In genomic region chr15:12431684-12432083, GRCm38 (mm10) we compare ENCODE assay signal across 11 mouse cellular contexts.
DNase-seq lines count a peak whose midpoint lies in the region; ATAC-seq and TF ChIP-seq lines count a peak whose summit lies in the region.
"Had no signal": no experiment of that assay in that cellular context is flagged by ENCODE, and none has a peak within 500 bp of the region (broad histone marks: within the 10 kb centered on the region; RNA-seq: fewer than 3 reads in every experiment).

No protein-coding gene starts in this region.

- H3K4me2 ChIP-seq in midbrain, embryonic 13.5 days (replicated peaks), result no peak overlapping the region
- no peak overlapping the region for H3K4me2 ChIP-seq in stomach, postnatal 0 days (replicated peaks; ENCODE audit: low read depth)
- H3K4me2 ChIP-seq in forebrain, embryonic 11.5 days (ENCODE audit: low read depth, low read length, severe bottlenecking), result no peak overlapping the region
- no peak overlapping the region for H3K4me2 ChIP-seq in hindbrain, embryonic 14.5 days (replicated peaks)
- H3K4me2 ChIP-seq: forebrain, embryonic 13.5 days; liver, embryonic 13.5 days had no signal

- no peaks in the 10 kb centered on the region for H3K9me3 ChIP-seq in midbrain, embryonic 10.5 days (replicated peaks)
- no peaks in the 10 kb centered on the region for H3K9me3 ChIP-seq in midbrain, embryonic 13.5 days
- H3K9me3 ChIP-seq in stomach, postnatal 0 days (ENCODE audit: control insufficient read depth, low read length), result no peaks in the 10 kb centered on the region
- H3K9me3 ChIP-seq in forebrain, embryonic 11.5 days (ENCODE audit: control insufficient read depth, low read length), result no peaks in the 10 kb centered on the region
- no peaks in the 10 kb centered on the region for H3K9me3 ChIP-seq in hindbrain, embryonic 14.5 days (ENCODE audit: control insufficient read depth, low read length)
- H3K9me3 ChIP-seq: forebrain, embryonic 13.5 days; liver, embryonic 13.5 days had no signal

- H3K4me3 ChIP-seq in midbrain, embryonic 10.5 days, result no peak overlapping the region
- no peak overlapping the region for H3K4me3 ChIP-seq in midbrain, embryonic 13.5 days (replicated peaks)
- no peak overlapping the region for H3K4me3 ChIP-seq in stomach, postnatal 0 days (ENCODE audit: low read depth, low read length)
- no peak overlapping the region for H3K4me3 ChIP-seq in forebrain, embryonic 11.5 days (ENCODE audit: low read depth, low read length)
- H3K4me3 ChIP-seq in hindbrain, embryonic 14.5 days (replicated peaks; ENCODE audit: low read length), result no peak overlapping the region
- H3K4me3 ChIP-seq: forebrain, embryonic 13.5 days; liver, embryonic 13.5 days had no signal

- no peak for TF ChIP-seq EP300 in stomach, postnatal 0 days (optimal IDR thresholded peaks at IDR 0.05)

- no peaks in the 10 kb centered on the region for H3K36me3 ChIP-seq in midbrain, embryonic 10.5 days
- no peaks in the 10 kb centered on the region for H3K36me3 ChIP-seq in midbrain, embryonic 13.5 days
- no peaks in the 10 kb centered on the region for H3K36me3 ChIP-seq in stomach, postnatal 0 days (ENCODE audit: control insufficient read depth, insufficient read depth, low read length)
- H3K36me3 ChIP-seq in forebrain, embryonic 11.5 days (ENCODE audit: control insufficient read depth, insufficient read depth, low read length), result no peaks in the 10 kb centered on the region
- no peaks in the 10 kb centered on the region for H3K36me3 ChIP-seq in hindbrain, embryonic 14.5 days (replicated peaks; ENCODE audit: control insufficient read depth, insufficient read depth)
- H3K36me3 ChIP-seq: liver, embryonic 13.5 days had no signal

- peak overlapping the region; percentile 59 for H3K27ac ChIP-seq in midbrain, embryonic 10.5 days (replicated peaks)
- no peak overlapping the region for H3K27ac ChIP-seq in midbrain, embryonic 13.5 days
- no peak overlapping the region; the same call in 1 of the 2 replicates for H3K27ac ChIP-seq in stomach, postnatal 0 days (replicated peaks)
- H3K27ac ChIP-seq in forebrain, embryonic 11.5 days (ENCODE audit: low read depth, low read length), result no peak overlapping the region
- no peak overlapping the region for H3K27ac ChIP-seq in hindbrain, embryonic 14.5 days
- H3K27ac ChIP-seq: forebrain, embryonic 13.5 days; liver, embryonic 13.5 days had no signal

- H3K9ac ChIP-seq in midbrain, embryonic 13.5 days (replicated peaks), result no peak overlapping the region
- H3K9ac ChIP-seq in stomach, postnatal 0 days (ENCODE audit: low read length), result no peak overlapping the region
- no peak overlapping the region for H3K9ac ChIP-seq in forebrain, embryonic 11.5 days (ENCODE audit: low read length)
- H3K9ac ChIP-seq in hindbrain, embryonic 14.5 days, result no peak overlapping the region
- H3K9ac ChIP-seq: forebrain, embryonic 13.5 days; liver, embryonic 13.5 days had no signal

- no peak for TF ChIP-seq CTCF in stomach, postnatal 0 days (IDR thresholded peaks at IDR 0.05; ENCODE audit: low read depth)

- WGBS in midbrain, embryonic 10.5 days, result 84% methylated on average over 7 of the region's 7 CpGs
- 84% methylated on average over 7 of the region's 7 CpGs for WGBS in midbrain, embryonic 13.5 days
- 26% methylated on average over 7 of the region's 7 CpGs for WGBS in stomach, postnatal 0 days
- 86% methylated on average over 7 of the region's 7 CpGs for WGBS in forebrain, embryonic 11.5 days
- WGBS in hindbrain, embryonic 14.5 days, result 86% methylated on average over 7 of the region's 7 CpGs

- peak; percentile 49 for DNase-seq in gastrocnemius, adult 18-20 months (ENCODE audit: low spot score)
- no peak for DNase-seq in gastrocnemius, postnatal 4 days (ENCODE audit: low spot score in 2 of 2)
- DNase-seq in midbrain, embryonic 10.5 days (ENCODE audit: low spot score), result no peak
- peak; percentile 37 to 49 for DNase-seq in gastrocnemius, adult 8-10 months (ENCODE audit: low spot score in 2 of 2)
- peak; percentile 29 for DNase-seq in stomach, postnatal 0 days (ENCODE audit: low spot score)
- DNase-seq in forebrain, embryonic 11.5 days (ENCODE audit: low spot score), result no peak
- no peak for DNase-seq in hindbrain, embryonic 14.5 days (ENCODE audit: low spot score)
- DNase-seq: B cell, adult 2 months; liver, embryonic 13.5 days had no signal

- no peak for ATAC-seq in midbrain, embryonic 13.5 days
- peak; percentile 67 for ATAC-seq in stomach, postnatal 0 days (ENCODE audit: low FRiP score, low TSS enrichment)
- ATAC-seq in forebrain, embryonic 11.5 days (replicated peaks; ENCODE audit: low FRiP score), result no peak
- ATAC-seq in hindbrain, embryonic 14.5 days (ENCODE audit: low FRiP score), result no peak
- ATAC-seq: forebrain, embryonic 13.5 days had no signal

- H3K27me3 ChIP-seq in midbrain, embryonic 10.5 days (ENCODE audit: low read depth, poor library complexity, severe bottlenecking), result no peaks in the 10 kb centered on the region
- H3K27me3 ChIP-seq in midbrain, embryonic 13.5 days, result no peaks in the 10 kb centered on the region
- H3K27me3 ChIP-seq in stomach, postnatal 0 days (ENCODE audit: control insufficient read depth, insufficient read depth, low read length), result no peaks in the 10 kb centered on the region
- H3K27me3 ChIP-seq in forebrain, embryonic 11.5 days (ENCODE audit: control insufficient read depth, insufficient read depth, low read length), result no peaks in the 10 kb centered on the region
- no peaks in the 10 kb centered on the region for H3K27me3 ChIP-seq in hindbrain, embryonic 14.5 days (ENCODE audit: control insufficient read depth, insufficient read depth, low read length)
- H3K27me3 ChIP-seq: forebrain, embryonic 13.5 days; liver, embryonic 13.5 days had no signal

- peaks cover 52% of the 10 kb centered on the region for H3K4me1 ChIP-seq in midbrain, embryonic 10.5 days
- H3K4me1 ChIP-seq in midbrain, embryonic 13.5 days (replicated peaks), result no peaks in the 10 kb centered on the region
- no peaks in the 10 kb centered on the region for H3K4me1 ChIP-seq in stomach, postnatal 0 days (replicated peaks; ENCODE audit: control insufficient read depth, insufficient read depth)
- H3K4me1 ChIP-seq in forebrain, embryonic 11.5 days (replicated peaks; ENCODE audit: control insufficient read depth, insufficient read depth, low read length), result no peaks in the 10 kb centered on the region
- no peaks in the 10 kb centered on the region for H3K4me1 ChIP-seq in hindbrain, embryonic 14.5 days (replicated peaks; ENCODE audit: control insufficient read depth, insufficient read depth, low read length)
- H3K4me1 ChIP-seq: forebrain, embryonic 13.5 days had no signal

Comparison
In these comparisons a context has a peak if more than half of its experiments do, and no peak if none do; other contexts are left out.
1. DNase-seq: peak in gastrocnemius, adult 18-20 months (single experiment), gastrocnemius, adult 8-10 months (2 of 2) and stomach, postnatal 0 days (single experiment); none in gastrocnemius, postnatal 4 days (0 of 2), midbrain, embryonic 10.5 days (single experiment), forebrain, embryonic 11.5 days (single experiment) and hindbrain, embryonic 14.5 days (single experiment).